18 mouse cellular contexts compared by ENCODE assay signal in genomic region chr8:105315073-105315769, GRCm38 (mm10). TPM values are rescaled to one million over a fixed set of nuclear protein-coding genes. Genes with fewer than 3 reads are reported as not detected.
A peak's percentile ranks its signal among the peaks of the same experiment; 100 is the strongest.
DNase-seq lines count a peak whose midpoint lies in the region; ATAC-seq and TF ChIP-seq lines count a peak whose summit lies in the region.
"Had no signal": no experiment of that assay in that cellular context is flagged by ENCODE, and none has a peak within 500 bp of the region (broad histone marks: within the 10 kb centered on the region; RNA-seq: fewer than 3 reads in every experiment).

No protein-coding gene starts in this region.

- ATAC-seq in hindbrain, embryonic 14.5 days (ENCODE audit: low FRiP score), result 0 out of 2 replicates have a peak, but pooled peaks have one; percentile 13
- no peak for ATAC-seq in hindbrain, embryonic 11.5 days (ENCODE audit: low FRiP score)
- ATAC-seq: midbrain, embryonic 15.5 days had no signal

- DNase-seq in hindbrain, embryonic 14.5 days (ENCODE audit: low spot score), result no peak
- no peak for DNase-seq in hindbrain, embryonic 11.5 days (ENCODE audit: low spot score)
- peak; percentile 43 for DNase-seq in lung, postnatal 36 days
- no peak for DNase-seq in lung, adult 2 months
- peak; percentile 74 for DNase-seq in cerebellum, adult 9-10 months
- DNase-seq in adrenal gland, adult 2 months, result no peak
- DNase-seq: adrenal gland, postnatal 10 days; gastrocnemius, postnatal 10 days; heart, postnatal 36 days; kidney, adult 11 months; right cerebral cortex, postnatal 25 days had no signal

- no peaks in the 10 kb centered on the region for H3K27me3 ChIP-seq in hindbrain, embryonic 14.5 days (ENCODE audit: control insufficient read depth, insufficient read depth, low read length)
- no peaks in the 10 kb centered on the region for H3K27me3 ChIP-seq in hindbrain, embryonic 11.5 days (ENCODE audit: control insufficient read depth, insufficient read depth, low read length)
- no peaks in the 10 kb centered on the region for H3K27me3 ChIP-seq in myocyte (ENCODE audit: control insufficient read depth, insufficient read depth, insufficient read length)
- H3K27me3 ChIP-seq: limb, embryonic 13.5 days; lung, embryonic 15.5 days; midbrain, embryonic 15.5 days; neural tube, embryonic 15.5 days; stomach, embryonic 15.5 days had no signal

- no peak for TF ChIP-seq CTCF in lung, adult 2 months (IDR thresholded peaks at IDR 0.05; ENCODE audit: insufficient read depth, low read length)

- no peaks in the 10 kb centered on the region for H3K4me1 ChIP-seq in hindbrain, embryonic 14.5 days (replicated peaks; ENCODE audit: control insufficient read depth, insufficient read depth, low read length)
- no peaks in the 10 kb centered on the region for H3K4me1 ChIP-seq in hindbrain, embryonic 11.5 days (replicated peaks; ENCODE audit: control insufficient read depth, insufficient read depth, low read length)
- peaks cover 4% of the 10 kb centered on the region; the same call in 1 of the 2 replicates for H3K4me1 ChIP-seq in lung, adult 2 months (ENCODE audit: control insufficient read depth, insufficient read depth, low read length)
- H3K4me1 ChIP-seq: limb, embryonic 13.5 days; midbrain, embryonic 15.5 days; neural tube, embryonic 15.5 days; stomach, embryonic 15.5 days had no signal

- no peak overlapping the region for H3K27ac ChIP-seq in hindbrain, embryonic 14.5 days
- H3K27ac ChIP-seq in hindbrain, embryonic 11.5 days (ENCODE audit: low read depth, low read length), result no peak overlapping the region
- H3K27ac ChIP-seq: kidney, postnatal 0 days; limb, embryonic 13.5 days; lung, embryonic 15.5 days; midbrain, embryonic 15.5 days; neural tube, embryonic 15.5 days; stomach, embryonic 15.5 days had no signal

- H3ac ChIP-seq in myocyte (ENCODE audit: control insufficient read depth, insufficient read length), result no peak overlapping the region

- H3K4me2 ChIP-seq in hindbrain, embryonic 14.5 days (replicated peaks), result no peak overlapping the region
- H3K4me2 ChIP-seq in hindbrain, embryonic 11.5 days (replicated peaks; ENCODE audit: low read depth, low read length), result no peak overlapping the region
- H3K4me2 ChIP-seq in myocyte (ENCODE audit: low read depth), result no peak overlapping the region
- H3K4me2 ChIP-seq: limb, embryonic 13.5 days; lung, embryonic 15.5 days; midbrain, embryonic 15.5 days; neural tube, embryonic 15.5 days; stomach, embryonic 15.5 days had no signal

- no peak for TF ChIP-seq POLR2A in lung, adult 2 months (IDR thresholded peaks at IDR 0.05; ENCODE audit: borderline replicate concordance, extremely low read depth, low read depth, low read length)
- peak; percentile 9 for TF ChIP-seq POLR2A in myocyte (IDR thresholded peaks at IDR 0.05; ENCODE audit: insufficient read length, low read depth)

- WGBS in hindbrain, embryonic 14.5 days, result 92% methylated on average over 18 of the region's 18 CpGs
- 91% methylated on average over 18 of the region's 18 CpGs for WGBS in hindbrain, embryonic 11.5 days
- WGBS in lung, adult 2 months, result 79% methylated on average over 18 of the region's 18 CpGs

- H3K4me3 ChIP-seq in hindbrain, embryonic 14.5 days (replicated peaks; ENCODE audit: low read length), result no peak overlapping the region
- H3K4me3 ChIP-seq in hindbrain, embryonic 11.5 days (ENCODE audit: low read depth, low read length), result no peak overlapping the region
- H3K4me3 ChIP-seq in lung, adult 2 months (replicated peaks; ENCODE audit: extremely low read depth, low read depth, low read length), result no peak overlapping the region
- H3K4me3 ChIP-seq in myocyte, result no peak overlapping the region
- H3K4me3 ChIP-seq: limb, embryonic 13.5 days; lung, embryonic 15.5 days; midbrain, embryonic 15.5 days; neural tube, embryonic 15.5 days; stomach, embryonic 15.5 days had no signal

- no peaks in the 10 kb centered on the region for H3K79me2 ChIP-seq in myocyte (ENCODE audit: control insufficient read depth, insufficient read depth)

- peaks cover 95% of the 10 kb centered on the region for H3K36me3 ChIP-seq in hindbrain, embryonic 14.5 days (replicated peaks; ENCODE audit: control insufficient read depth, insufficient read depth)
- 0 out of 2 replicates have a peak, but pooled peaks cover 2% of the 10 kb centered on the region for H3K36me3 ChIP-seq in hindbrain, embryonic 11.5 days (ENCODE audit: control insufficient read depth, insufficient read depth, low read length)
- H3K36me3 ChIP-seq in myocyte (ENCODE audit: control insufficient read depth, insufficient read depth), result peaks cover 45% of the 10 kb centered on the region

- H3K9me3 ChIP-seq in hindbrain, embryonic 14.5 days (ENCODE audit: control insufficient read depth, low read length), result no peaks in the 10 kb centered on the region
- no peaks in the 10 kb centered on the region for H3K9me3 ChIP-seq in hindbrain, embryonic 11.5 days (ENCODE audit: control insufficient read depth, low read length)
- H3K9me3 ChIP-seq: limb, embryonic 13.5 days; lung, embryonic 15.5 days; midbrain, embryonic 15.5 days; neural tube, embryonic 15.5 days; stomach, embryonic 15.5 days had no signal

- no peak overlapping the region for H3K9ac ChIP-seq in hindbrain, embryonic 14.5 days
- H3K9ac ChIP-seq in hindbrain, embryonic 11.5 days (ENCODE audit: low read depth, low read length), result no peak overlapping the region
- H3K9ac ChIP-seq: limb, embryonic 13.5 days; lung, embryonic 15.5 days; midbrain, embryonic 15.5 days; neural tube, embryonic 15.5 days; stomach, embryonic 15.5 days had no signal

TF ChIP-seq in myocyte, 11 proteins besides CTCF, POLR2A, EP300 and RAD21:
- no peak for TF ChIP-seq TCF3 (IDR thresholded peaks at IDR 0.05; ENCODE audit: insufficient read length, low read depth)
- no peak for TF ChIP-seq CEBPB (IDR thresholded peaks at IDR 0.05; ENCODE audit: insufficient read depth, poor library complexity, severe bottlenecking)
- TF ChIP-seq USF1 (IDR thresholded peaks at IDR 0.05; ENCODE audit: low read depth), result no peak
- TF ChIP-seq POLR2AphosphoS2 (IDR thresholded peaks at IDR 0.05; ENCODE audit: insufficient read length, low read depth), result peak; percentile 48
- no peak for TF ChIP-seq SRF (IDR thresholded peaks at IDR 0.05; ENCODE audit: control insufficient read depth, insufficient read length, low read depth)

RNA-seq across cellular contexts. Expression of gene Elmo3, which starts 9.8 kb away (rescaled TPM):
- 1.1 and 1.6 TPM in 2 replicates for polyA plus RNA-seq in hindbrain, embryonic 14.5 days (2014; fragmentation: Nextera tagmentation; extraction: Ambion mirVana)
- 1.7 and 2.6 TPM in 2 replicates for polyA plus RNA-seq in hindbrain, embryonic 11.5 days (2014; fragmentation: Nextera tagmentation; extraction: Ambion mirVana)
- polyA plus RNA-seq in lung, adult 2 months (2012; rRNA removed), result 39.2 and 50.3 TPM in 2 replicates
- 0.92 TPM for polyA plus RNA-seq in myocyte (2012; fragmentation: generic; extraction: Trizol)
- total RNA-seq in adrenal gland, adult 2 months (2021), result 1 to 10 TPM; 5.3 to 6.5 TPM
- 14.2 and 15.4 TPM in 2 replicates for polyA plus RNA-seq in adrenal gland, adult 2 months (2012; rRNA removed)

RNA-seq across cellular contexts. Expression of gene Lrrc29, which starts 10.9 kb away (rescaled TPM):
- polyA plus RNA-seq in hindbrain, embryonic 14.5 days (2014; fragmentation: Nextera tagmentation; extraction: Ambion mirVana), result 0.46 and 0.92 TPM in 2 replicates
- 0.98 and 1.2 TPM in 2 replicates for polyA plus RNA-seq in hindbrain, embryonic 11.5 days (2014; fragmentation: Nextera tagmentation; extraction: Ambion mirVana)
- 7.6 and 13.2 TPM in 2 replicates for polyA plus RNA-seq in lung, adult 2 months (2012; rRNA removed)
- 1.8 TPM for polyA plus RNA-seq in myocyte (2012; fragmentation: generic; extraction: Trizol)
- 1 to 10 TPM; 4.3 to 4.4 TPM for total RNA-seq in adrenal gland, adult 2 months (2021)
- polyA plus RNA-seq in adrenal gland, adult 2 months (2012; rRNA removed), result 8.8 and 11.1 TPM in 2 replicates

RNA-seq across cellular contexts. Expression of gene Tmem208, which starts 10.9 kb away (rescaled TPM):
- 141 and 147 TPM in 2 replicates for polyA plus RNA-seq in hindbrain, embryonic 14.5 days (2014; fragmentation: Nextera tagmentation; extraction: Ambion mirVana)
- 102 and 105 TPM in 2 replicates for polyA plus RNA-seq in hindbrain, embryonic 11.5 days (2014; fragmentation: Nextera tagmentation; extraction: Ambion mirVana)
- 86.2 and 104 TPM in 2 replicates for polyA plus RNA-seq in lung, adult 2 months (2012; rRNA removed)
- polyA plus RNA-seq in myocyte (2012; fragmentation: generic; extraction: Trizol), result 109 TPM
- 10 to 100 TPM; 53.7 to 71.4 TPM for total RNA-seq in adrenal gland, adult 2 months (2021)
- 82.8 and 84.1 TPM in 2 replicates for polyA plus RNA-seq in adrenal gland, adult 2 months (2012; rRNA removed)

RNA-seq across cellular contexts. Expression of gene E2f4, which starts 17.8 kb away (rescaled TPM):
- polyA plus RNA-seq in hindbrain, embryonic 14.5 days (2014; fragmentation: Nextera tagmentation; extraction: Ambion mirVana), result 43.5 and 48.2 TPM in 2 replicates
- 96.7 and 97.1 TPM in 2 replicates for polyA plus RNA-seq in hindbrain, embryonic 11.5 days (2014; fragmentation: Nextera tagmentation; extraction: Ambion mirVana)
- polyA plus RNA-seq in lung, adult 2 months (2012; rRNA removed), result 109 and 127 TPM in 2 replicates
- 59.7 TPM for polyA plus RNA-seq in myocyte (2012; fragmentation: generic; extraction: Trizol)
- 10 to 100 TPM; 35.9 to 47.0 TPM for total RNA-seq in adrenal gland, adult 2 months (2021)
- polyA plus RNA-seq in adrenal gland, adult 2 months (2012; rRNA removed), result 94.8 and 108 TPM in 2 replicates

RNA-seq across cellular contexts. Expression of gene Exoc3l, which starts 19.3 kb away (rescaled TPM):
- polyA plus RNA-seq in hindbrain, embryonic 14.5 days (2014; fragmentation: Nextera tagmentation; extraction: Ambion mirVana), result 9.5 and 12.2 TPM in 2 replicates
- polyA plus RNA-seq in hindbrain, embryonic 11.5 days (2014; fragmentation: Nextera tagmentation; extraction: Ambion mirVana), result 6.0 and 10.0 TPM in 2 replicates
- polyA plus RNA-seq in lung, adult 2 months (2012; rRNA removed), result 49.2 and 57.5 TPM in 2 replicates
- polyA plus RNA-seq in myocyte (2012; fragmentation: generic; extraction: Trizol), result 23.4 TPM
- 10 to 100 TPM; 13.3 to 28.4 TPM for total RNA-seq in adrenal gland, adult 2 months (2021)
- 34.8 and 55.8 TPM in 2 replicates for polyA plus RNA-seq in adrenal gland, adult 2 months (2012; rRNA removed)

Comparison
In these comparisons a context has a peak if more than half of its experiments do, and no peak if none do; other contexts are left out.
1. DNase-seq: peak in lung, postnatal 36 days (single experiment) and cerebellum, adult 9-10 months (single experiment); none in hindbrain, embryonic 14.5 days (single experiment), hindbrain, embryonic 11.5 days (single experiment), lung, adult 2 months (single experiment) and adrenal gland, adult 2 months (single experiment).